Mouse (Mus musculus): ENCODE results near the gene Zfp975. TPM values are rescaled to one million over a fixed set of nuclear protein-coding genes. Genes with fewer than 3 reads are reported as not detected.
"Not testable (repeated sequence)": the region's sequence is repeated elsewhere in the genome, so short reads cannot be mapped to it uniquely, and the experiment has no call there.

The Zfp975 gene
- total RNA-seq (2021): 1 to 10 TPM; 7.1 to 7.2 TPM
- long read RNA-seq, experiment 1, partial matches to known transcripts: 0 of 5 reads
- long read RNA-seq, experiment 1, other reads (novel, unspliced or antisense): 1 of 5 reads
- long read RNA-seq, experiment 2, partial matches to known transcripts: 0 of 4 reads
- long read RNA-seq, experiment 2, other reads (novel, unspliced or antisense): 1 of 4 reads

GRCm38 (mm10) chr7:42692362-42693158 is at the start of gene Zfp975:
Gene Zfp975, minus strand, starts transcription at chr7:42692742.
- DNase-seq (ENCODE audit: low spot score in 2 of 2): peak; percentile 74 to 87

GRCm38 (mm10) chr7:42738536-42739210 is 46.1 kb upstream of the Zfp975 start:
- DNase-seq (ENCODE audit: low spot score in 2 of 2): no peak

- DNase-seq (ENCODE audit: low spot score in 2 of 2): not testable (repeated sequence)
Observed at GRCm38 (mm10) chr7:42726917-42727316, 34.4 kb upstream of the Zfp975 start, which contains the start of gene Gm17067. Gene Gm17067, minus strand, starts transcription at chr7:42727017.

DNA sequence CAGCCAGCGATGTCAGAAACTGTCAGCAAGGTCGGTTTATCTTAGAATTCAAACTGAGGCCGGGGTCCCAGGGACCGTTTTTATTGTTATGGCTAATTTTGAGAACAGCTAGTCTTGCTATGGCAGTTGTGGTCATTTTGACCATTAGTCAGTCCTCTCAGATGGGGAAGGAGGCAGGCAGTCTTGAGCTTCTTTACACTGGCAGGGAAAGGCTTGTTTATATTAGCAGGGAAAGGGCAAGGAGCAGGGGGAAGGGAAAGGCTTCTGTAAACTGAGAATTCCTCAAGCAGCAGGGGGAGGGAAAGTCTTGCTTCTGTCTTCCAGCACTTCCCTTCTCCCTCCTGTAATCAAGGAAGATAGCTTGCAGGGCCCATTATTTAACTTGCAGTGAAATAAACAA is 709 bp upstream of the Zfp975 start:
- DNase-seq (ENCODE audit: low spot score in 2 of 2): peak; percentile 2 to 3

- DNase-seq (ENCODE audit: low spot score in 2 of 2): not testable (repeated sequence)
Observed at GRCm38 (mm10) chr7:42680081-42680480, 12.5 kb downstream of the Zfp975 start.

DNA sequence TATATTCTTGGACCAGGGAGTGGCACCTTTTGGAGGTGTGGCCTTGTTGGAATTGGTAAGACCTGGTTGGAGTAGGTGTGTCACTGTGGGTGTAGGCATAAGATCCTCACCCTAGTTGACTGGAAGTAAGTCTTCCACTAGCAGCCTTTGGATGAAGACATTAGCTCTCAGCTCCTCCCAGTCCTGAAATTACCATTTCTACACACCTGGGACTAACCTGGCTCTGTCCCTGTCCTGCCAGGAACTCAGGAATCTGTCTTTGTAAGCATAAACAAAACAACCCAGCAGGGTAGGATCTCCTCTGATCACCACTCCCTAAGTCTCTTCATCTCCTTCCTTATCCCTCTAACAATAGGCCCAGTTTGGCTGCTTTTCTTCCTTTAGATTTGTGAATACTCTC is 12.9 kb downstream of the Zfp975 start:
- not testable (repeated sequence) for DNase-seq (ENCODE audit: low spot score in 2 of 2)

DNA sequence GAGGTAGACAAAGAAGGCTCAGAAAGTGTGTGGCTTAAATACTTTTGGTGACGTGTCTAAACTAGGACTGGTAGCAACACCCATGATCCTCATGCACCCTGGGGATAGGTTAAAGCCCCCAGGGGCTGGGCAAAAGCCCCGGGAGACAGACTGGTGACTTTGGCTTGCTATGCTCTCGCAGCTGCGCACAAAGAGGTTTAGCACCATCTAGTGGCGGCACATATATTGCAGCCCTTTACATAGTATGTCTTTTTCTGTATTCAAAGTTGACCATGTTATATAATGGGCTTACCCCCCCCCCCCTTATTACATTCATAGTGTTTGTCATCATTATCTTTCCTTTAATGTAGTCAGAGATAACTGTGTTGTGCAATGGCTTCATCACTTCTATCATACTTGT is 32.4 kb downstream of the Zfp975 start:
- not testable (repeated sequence) for DNase-seq (ENCODE audit: low spot score in 2 of 2)

DNA sequence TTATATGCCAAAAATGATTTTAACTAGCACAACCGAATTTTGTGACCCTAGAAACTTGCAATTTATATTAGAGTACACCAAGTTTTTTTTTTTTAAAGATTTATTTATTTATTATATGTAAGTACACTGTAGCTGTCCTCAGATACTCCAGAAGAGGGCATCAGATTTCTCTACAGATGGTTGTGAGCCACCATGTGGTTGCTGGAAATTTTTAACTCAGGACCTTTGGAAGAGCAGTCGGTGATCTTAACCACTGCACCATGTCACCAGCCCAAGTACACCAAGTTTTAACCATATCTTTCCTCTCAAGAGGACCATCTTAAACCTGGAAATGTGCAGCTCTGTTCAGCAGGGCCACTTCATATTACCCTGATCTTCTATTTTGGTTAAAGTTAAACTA is 37.3 kb downstream of the Zfp975 start:
- DNase-seq (ENCODE audit: low spot score in 2 of 2): not testable (repeated sequence)

DNA sequence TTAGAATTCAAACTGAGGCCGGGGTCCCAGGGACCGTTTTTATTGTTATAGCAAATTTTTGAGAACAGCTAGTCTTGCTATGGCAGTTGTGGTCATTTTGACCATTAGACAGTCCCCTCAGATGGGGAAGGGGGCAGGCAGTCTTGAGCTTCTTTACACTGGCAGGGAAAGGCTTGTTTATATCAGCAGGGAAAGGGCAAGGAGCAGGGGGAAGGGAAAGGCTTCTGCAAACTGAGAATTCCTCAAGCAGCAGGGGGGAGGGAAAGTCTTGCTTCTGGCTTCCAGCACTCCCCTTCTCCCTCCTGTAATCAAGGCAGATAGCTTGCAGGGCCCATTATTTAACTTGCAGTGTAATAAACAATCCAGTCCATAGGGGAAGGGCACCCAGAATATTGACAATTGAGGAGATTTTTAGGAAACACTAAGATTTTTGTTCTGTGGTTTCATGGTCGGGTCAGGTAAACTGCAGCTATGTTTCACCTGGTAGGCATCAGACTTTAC is 49.4 kb downstream of the Zfp975 start:
- not testable (repeated sequence) for DNase-seq (ENCODE audit: low spot score in 2 of 2)

- peak; percentile 35 to 64 for DNase-seq (ENCODE audit: low spot score in 2 of 2)
Observed at GRCm38 (mm10) chr7:42642152-42643115, 50.1 kb downstream of the Zfp975 start, which contains the start of gene Zfp976. Gene Zfp976, minus strand, starts transcription at chr7:42642588.

DNA sequence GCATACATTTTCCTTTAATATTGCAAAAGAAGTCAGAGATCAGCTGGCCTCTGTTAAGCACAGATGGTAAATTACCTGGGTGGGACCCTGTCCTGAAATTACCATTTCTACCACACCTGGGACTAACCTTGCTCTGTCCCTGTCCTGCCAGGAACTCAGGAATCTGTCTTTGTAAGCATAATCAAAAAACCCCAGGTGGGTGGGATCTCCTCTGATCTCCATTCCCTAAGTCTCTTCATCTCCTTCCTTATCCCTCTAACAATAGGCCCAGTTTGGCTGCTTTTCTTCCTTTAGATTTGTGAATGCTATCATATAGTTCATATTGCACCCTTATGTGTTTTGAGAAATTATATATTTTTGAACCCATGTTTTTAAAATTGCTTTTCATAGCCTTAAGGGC is 61.5 kb downstream of the Zfp975 start:
- not testable (repeated sequence) for DNase-seq (ENCODE audit: low spot score in 2 of 2)

Other genes starting within 250 kb of the Zfp975 start
- not detected for gene 4933421I07Rik, start 244.6 kb downstream of the Zfp975 start, total RNA-seq (2021)
- 10 to 100 TPM; 17.4 to 17.9 TPM for gene Zfp141, start 187.0 kb downstream of the Zfp975 start, total RNA-seq (2021)
- gene Gm21028, start 114.2 kb downstream of the Zfp975 start, total RNA-seq (2021): not detected
- gene Zfp977, start 100.2 kb downstream of the Zfp975 start, total RNA-seq (2021): 1 to 10 TPM; 1.1 to 2.0 TPM
- 1 to 10 TPM; 2.7 to 2.9 TPM for gene Zfp976, start 50.2 kb downstream of the Zfp975 start, total RNA-seq (2021)
- gene Gm17067, start 34.3 kb upstream of the Zfp975 start, total RNA-seq (2021): not detected
- gene Vmn2r62, start 100.8 kb upstream of the Zfp975 start, total RNA-seq (2021): not detected
- under 1 TPM; 0.09 to 0.16 TPM for gene Gm2381, start 174.5 kb upstream of the Zfp975 start, total RNA-seq (2021)
- gene Vmn2r63, start 241.1 kb upstream of the Zfp975 start, total RNA-seq (2021): not detected

Data from left cerebral cortex, adult 18-20 months (tissue).